Mouse (Mus musculus) ES-Bruce4 (cell line): ENCODE results near the gene Shroom3. TPM values are rescaled to one million over a fixed set of nuclear protein-coding genes. Genes with fewer than 3 reads are reported as not detected.

ENCODE experiments used
- H3K27ac ChIP-seq: 2 replicates; pipeline ENCODE4 v1.5.1; 2012; ENCODE audit warnings: low read length, inconsistent platforms; ENCODE audit not compliant: insufficient read depth
- H3K27me3 ChIP-seq: 2 replicates; pipeline ENCODE4 v1.6.1; 2012; ENCODE audit warnings: mild to moderate bottlenecking, low read length, inconsistent platforms; ENCODE audit not compliant: control insufficient read depth, poor library complexity, insufficient read depth, severe bottlenecking
- H3K36me3 ChIP-seq: 2 replicates; pipeline ENCODE4 v1.6.1; 2012; ENCODE audit warnings: inconsistent platforms, mild to moderate bottlenecking, low read length, moderate library complexity; ENCODE audit not compliant: control insufficient read depth, poor library complexity, insufficient read depth, severe bottlenecking
- H3K4me1 ChIP-seq: one replicate; pipeline ENCODE4 v1.8.1; 2011; ENCODE audit warnings: low read length; ENCODE audit not compliant: control insufficient read depth, insufficient read depth
- H3K4me3 ChIP-seq: 2 replicates; pipeline ENCODE4 v1.5.1; 2011; ENCODE audit warnings: low read depth, mild to moderate bottlenecking, low read length
- H3K9ac ChIP-seq: 2 replicates; pipeline ENCODE4 v1.6.1; 2012; ENCODE audit warnings: low read depth, mild to moderate bottlenecking, inconsistent platforms; ENCODE audit not compliant: poor library complexity, severe bottlenecking
- H3K9me3 ChIP-seq: replicated peaks from 2 replicates; pipeline ENCODE4 v1.6.1; 2012; ENCODE audit warnings: mild to moderate bottlenecking, low read length, inconsistent platforms; ENCODE audit not compliant: control insufficient read depth, poor library complexity, insufficient read depth, severe bottlenecking
- CTCF ChIP-seq: IDR thresholded peaks from one replicate; pipeline ENCODE4 v1.8.1; 2011; ENCODE audit warnings: low read depth, low read length
- EP300 ChIP-seq: IDR thresholded peaks from 2 replicates; pipeline ENCODE4 v1.6.1; 2011; ENCODE audit warnings: low read depth, low read length; ENCODE audit not compliant: insufficient read depth
- POLR2A ChIP-seq: IDR thresholded peaks from one replicate; pipeline ENCODE4 v1.8.1; 2011; ENCODE audit warnings: low read length; ENCODE audit not compliant: insufficient read depth
- polyA plus RNA-seq: library from polyadenylated mRNA; stranded (reverse); fragments of >200 nt; gene quantifications from 2 replicates; pipeline ENCODE4 v1.2.4, GENCODE M21; 2011; ENCODE audit warnings: low read depth; ENCODE audit not compliant: missing spikeins, insufficient read depth, insufficient read length

The Shroom3 gene
- polyA plus RNA-seq, 1 experiment, result 49.1 TPM

DNA sequence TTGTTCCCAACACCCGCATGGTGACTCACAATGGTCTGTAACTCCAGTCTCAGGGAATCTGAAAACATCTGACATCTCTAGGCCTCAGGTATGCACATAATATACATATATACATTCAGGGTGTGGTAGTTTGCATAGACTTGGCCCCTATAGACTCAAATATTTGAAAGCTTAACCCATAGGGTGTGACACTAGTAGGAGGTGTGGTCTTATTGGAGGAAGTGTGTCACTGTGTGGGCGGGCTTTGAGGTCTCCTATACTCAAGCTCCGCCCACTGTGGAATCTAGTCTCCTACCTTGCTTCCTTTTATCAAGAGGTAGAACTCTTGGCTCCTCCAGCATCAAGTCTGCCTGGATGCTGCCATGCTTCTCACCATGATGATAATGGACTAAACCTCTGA is 91.7 kb downstream of the Shroom3 start:
- Histone ChIP-seq H3K36me3 (no peaks in the 10 kb centered on the region), H3K9me3 (no peaks in the 10 kb centered on the region), H3K4me1 (no peaks in the 10 kb centered on the region), H3K9ac (no peak overlapping the region), H3K27me3 (no peaks in the 10 kb centered on the region), H3K4me3 (no peak overlapping the region), H3K27ac (no peak overlapping the region)
- TF ChIP-seq POLR2A, result no peak
- no peak for TF ChIP-seq EP300
- TF ChIP-seq CTCF, result no peak

- 0 out of 2 replicates have a peak, but pooled peaks cover 4% of the 10 kb centered on the region for H3K9me3 ChIP-seq
- no peak overlapping the region for H3K27ac ChIP-seq
- H3K36me3 ChIP-seq, result no peaks in the 10 kb centered on the region
- no peaks in the 10 kb centered on the region for H3K27me3 ChIP-seq
- no peak for TF ChIP-seq POLR2A
- H3K4me1 ChIP-seq, result no peaks in the 10 kb centered on the region
- H3K9ac ChIP-seq, result no peak overlapping the region
- no peak overlapping the region for H3K4me3 ChIP-seq
Observed at GRCm38 (mm10) chr5:92778395-92778794, 95.2 kb downstream of the Shroom3 start.

DNA sequence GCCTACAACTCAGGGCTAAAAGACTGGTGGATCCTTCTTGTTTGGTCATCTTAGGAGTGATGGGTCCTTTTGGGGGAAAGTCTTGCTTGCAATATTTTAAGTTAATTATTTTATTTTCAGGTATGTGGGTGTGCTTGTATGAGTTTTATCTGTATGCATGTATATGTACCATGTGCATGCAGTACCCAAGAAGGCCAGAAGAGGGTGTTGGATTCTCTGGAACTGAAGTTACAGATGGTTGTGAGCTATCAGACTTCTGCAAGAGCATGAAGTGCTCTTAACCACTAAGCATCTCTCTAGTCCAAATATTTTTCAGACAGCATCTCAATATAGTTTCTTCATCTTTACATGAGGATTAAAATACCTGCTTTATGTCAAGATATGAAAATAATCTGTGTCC is 97.8 kb downstream of the Shroom3 start:
- no peaks in the 10 kb centered on the region for H3K36me3 ChIP-seq
- no peak overlapping the region for H3K9ac ChIP-seq
- no peaks in the 10 kb centered on the region for H3K27me3 ChIP-seq
- no peak for TF ChIP-seq EP300
- no peak for TF ChIP-seq POLR2A
- TF ChIP-seq CTCF, result no peak
- no peak overlapping the region for H3K4me3 ChIP-seq
- H3K4me1 ChIP-seq, result peaks cover 3% of the 10 kb centered on the region
- H3K9me3 ChIP-seq, result 0 out of 2 replicates have a peak, but pooled peaks cover 4% of the 10 kb centered on the region
- H3K27ac ChIP-seq, result no peak overlapping the region

GRCm38 (mm10) chr5:92784037-92784860 is 101.0 kb downstream of the Shroom3 start:
- Histone ChIP-seq H3K4me3 (no peak overlapping the region), H3K36me3 (no peaks in the 10 kb centered on the region), H3K9ac (no peak overlapping the region), H3K9me3 (0 out of 2 replicates have a peak, but pooled peaks cover 4% of the 10 kb centered on the region), H3K27ac (no peak overlapping the region), H3K4me1 (peaks cover 3% of the 10 kb centered on the region), H3K27me3 (no peaks in the 10 kb centered on the region)
- TF ChIP-seq EP300 (no peak), CTCF (no peak), POLR2A (no peak)

DNA sequence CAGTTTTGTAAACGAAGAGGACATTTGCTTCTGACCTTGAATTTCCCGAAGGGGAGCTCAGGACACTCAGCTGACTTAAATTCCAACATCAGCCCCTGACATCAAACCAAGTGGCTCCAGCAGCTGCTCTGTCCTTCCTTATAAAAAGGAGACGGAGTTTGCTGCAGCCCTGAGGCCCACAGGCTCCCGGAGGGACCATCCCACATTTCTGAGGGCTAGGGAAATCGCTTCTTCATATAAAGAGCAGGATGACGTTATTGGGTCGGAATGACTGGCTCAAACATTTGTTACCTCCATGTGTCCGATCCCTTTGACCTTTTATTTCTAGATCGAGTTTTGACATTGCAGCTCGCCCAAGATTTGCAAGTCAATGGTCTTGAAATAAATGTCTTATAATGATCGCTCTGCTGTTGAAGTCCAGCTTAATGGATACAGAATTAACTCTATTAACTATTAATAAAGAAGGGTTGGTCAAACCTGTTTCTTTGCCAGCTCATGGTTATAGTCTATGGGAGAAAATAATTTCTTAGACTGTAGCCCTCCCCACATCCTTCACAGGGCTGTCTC is 102.7 kb downstream of the Shroom3 start:
- no peak for TF ChIP-seq CTCF
- TF ChIP-seq POLR2A, result no peak
- no peak for TF ChIP-seq EP300
- Histone ChIP-seq H3K4me3 (no peak overlapping the region), H3K27me3 (no peaks in the 10 kb centered on the region), H3K9me3 (0 out of 2 replicates have a peak, but pooled peaks cover 3% of the 10 kb centered on the region), H3K9ac (no peak overlapping the region), H3K36me3 (no peaks in the 10 kb centered on the region), H3K4me1 (peaks cover 3% of the 10 kb centered on the region), H3K27ac (no peak overlapping the region)

DNA sequence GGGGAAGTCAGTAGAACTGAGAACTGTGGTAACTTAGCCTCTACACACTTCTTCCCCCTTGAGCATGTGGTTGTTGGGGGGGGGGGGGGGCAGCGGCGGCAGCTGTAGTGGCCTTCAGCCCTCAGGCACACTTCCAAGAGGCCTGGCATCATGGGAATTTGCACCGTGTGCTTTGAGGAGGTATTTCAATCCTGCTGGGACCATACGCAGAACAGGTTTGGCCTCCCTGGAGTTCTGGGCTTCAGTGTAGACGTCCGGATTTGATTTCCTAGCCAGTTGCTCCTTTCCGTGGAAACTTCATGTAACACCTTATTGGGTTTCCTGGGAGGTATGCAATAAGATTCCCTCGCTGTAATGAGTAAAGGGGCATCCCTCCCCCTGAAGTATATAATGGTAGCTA is 105.8 kb downstream of the Shroom3 start:
- no peak for TF ChIP-seq EP300
- no peak for TF ChIP-seq CTCF
- no peak for TF ChIP-seq POLR2A
- H3K4me1 ChIP-seq, result peaks cover 2% of the 10 kb centered on the region
- H3K27me3 ChIP-seq, result no peaks in the 10 kb centered on the region
- H3K27ac ChIP-seq, result no peak overlapping the region
- H3K9me3 ChIP-seq, result no peaks in the 10 kb centered on the region
- H3K36me3 ChIP-seq, result no peaks in the 10 kb centered on the region
- H3K9ac ChIP-seq, result no peak overlapping the region
- H3K4me3 ChIP-seq, result no peak overlapping the region
